Mouse (Mus musculus): Measurements from ENCODE around the gene Per1.

Gene Per1

GRCm38 (mm10) chr11:69094697-69095429 is at the start of gene Per1:
Per1 (plus strand) TSS chr11:69095217.
- peak; percentile 99 for DNase-seq (ENCODE audit: low read depth, low spot score)

DNA sequence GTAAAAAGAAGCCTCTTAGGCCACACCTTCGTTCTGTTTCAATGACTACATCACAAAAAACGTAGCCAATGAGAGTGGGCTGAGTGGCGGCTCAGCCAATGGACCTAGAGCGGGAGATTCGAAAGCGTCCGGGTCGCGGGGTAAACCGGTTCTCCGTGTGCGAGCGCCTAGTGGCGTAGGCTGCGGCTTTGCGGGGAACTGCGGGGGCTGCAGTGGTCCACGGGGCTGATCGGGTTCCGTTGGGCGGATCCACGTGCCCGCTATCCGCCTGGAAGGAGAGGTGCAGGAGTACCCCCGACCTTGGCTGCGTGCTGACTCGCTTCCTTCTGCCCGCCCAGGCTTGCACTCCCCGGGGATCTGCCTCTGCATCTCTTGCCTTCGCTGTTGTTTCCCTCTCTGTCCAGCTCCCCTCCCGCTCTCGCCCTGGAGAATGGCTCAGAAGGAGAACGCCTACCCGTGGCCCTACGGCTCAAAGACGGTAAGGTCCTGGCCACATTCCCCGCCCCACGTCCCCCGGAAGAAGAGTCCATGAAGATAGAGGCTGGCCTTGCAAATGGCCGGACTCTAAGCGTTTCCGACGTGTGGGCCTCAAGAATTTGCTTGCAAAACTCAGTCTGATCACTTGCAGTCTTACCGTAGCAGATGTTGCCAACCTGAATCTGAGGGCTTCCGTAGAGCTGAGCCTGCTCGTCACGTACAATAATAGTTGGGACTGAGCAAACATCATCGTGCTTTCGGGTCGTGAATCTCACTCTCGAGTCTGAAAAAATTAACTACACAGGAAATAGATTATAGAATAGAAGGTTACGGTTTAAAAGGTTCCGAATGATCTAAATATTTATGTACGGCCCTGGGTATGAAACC is 49.3 kb upstream of the Per1 start, which contains the start of gene Aurkb:
Gene Aurkb (plus strand): TSS at position 117 of the 864 bp plus-strand sequence.
- DNase-seq (ENCODE audit: low read depth, low spot score), result peak; percentile 93

GRCm38 (mm10) chr11:69046395-69046774 is 48.6 kb upstream of the Per1 start:
- no peak for DNase-seq (ENCODE audit: low read depth, low spot score)

DNA sequence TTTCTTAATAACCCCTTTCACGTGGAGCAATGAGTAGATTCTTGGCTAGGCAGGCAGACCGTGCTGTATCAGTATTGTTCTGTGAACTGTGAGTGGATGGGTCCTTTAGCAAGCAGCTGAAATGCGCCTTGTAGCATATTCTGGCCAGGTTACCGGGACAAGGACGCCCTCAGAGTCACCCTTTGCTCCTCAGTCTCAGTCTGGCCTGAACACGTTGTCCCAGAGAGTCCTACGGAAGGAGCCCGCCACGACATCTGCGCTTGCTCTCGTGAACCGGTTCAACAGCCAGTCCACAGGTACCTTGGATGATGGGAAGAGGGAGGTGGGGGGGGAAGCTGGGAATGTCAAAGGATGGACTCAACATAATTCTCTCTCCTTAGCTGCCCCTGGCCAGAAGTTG is 47.4 kb upstream of the Per1 start:
- DNase-seq (ENCODE audit: low read depth, low spot score), result no peak

DNA sequence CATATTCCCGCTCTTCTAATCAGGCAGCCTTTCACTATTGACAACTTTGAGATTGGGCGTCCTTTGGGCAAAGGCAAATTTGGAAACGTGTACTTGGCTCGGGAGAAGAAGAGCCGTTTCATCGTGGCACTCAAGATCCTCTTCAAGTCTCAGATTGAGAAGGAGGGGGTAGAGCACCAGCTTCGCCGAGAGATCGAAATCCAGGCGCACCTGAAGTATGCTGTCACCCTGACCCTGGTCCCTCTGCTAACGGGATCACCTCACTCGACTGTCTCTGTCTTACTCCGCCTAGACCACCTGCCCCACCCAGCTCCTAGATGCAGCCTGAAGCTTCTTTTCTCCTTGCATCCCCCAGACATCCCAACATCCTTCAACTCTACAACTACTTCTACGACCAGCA is 46.9 kb upstream of the Per1 start:
- DNase-seq (ENCODE audit: low read depth, low spot score), result no peak

- DNase-seq (ENCODE audit: low read depth, low spot score), result no peak
These were observed 44.3 kb upstream of the Per1 start for GRCm38 (mm10) chr11:69050748-69051147.

DNA sequence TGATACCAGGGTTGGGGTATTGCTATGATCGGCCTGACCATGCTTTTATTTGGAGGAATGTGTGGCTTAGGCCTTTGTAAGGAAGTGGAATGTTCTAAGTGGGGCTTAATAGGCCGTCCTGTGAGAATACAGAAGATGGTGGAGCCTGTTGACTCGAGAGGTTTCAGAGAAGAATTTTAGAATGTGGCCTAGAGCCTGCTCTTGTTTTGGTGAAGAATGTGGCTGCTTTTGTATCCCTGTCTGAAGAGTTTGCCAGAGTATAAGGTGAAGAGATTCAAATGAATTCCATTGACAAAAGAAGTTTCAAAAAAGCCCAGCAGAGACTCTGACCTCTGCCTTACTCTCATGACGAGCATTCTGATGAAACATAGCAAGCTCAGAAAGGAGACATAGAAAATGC is 43.2 kb upstream of the Per1 start:
- no peak for DNase-seq (ENCODE audit: low read depth, low spot score)

DNA sequence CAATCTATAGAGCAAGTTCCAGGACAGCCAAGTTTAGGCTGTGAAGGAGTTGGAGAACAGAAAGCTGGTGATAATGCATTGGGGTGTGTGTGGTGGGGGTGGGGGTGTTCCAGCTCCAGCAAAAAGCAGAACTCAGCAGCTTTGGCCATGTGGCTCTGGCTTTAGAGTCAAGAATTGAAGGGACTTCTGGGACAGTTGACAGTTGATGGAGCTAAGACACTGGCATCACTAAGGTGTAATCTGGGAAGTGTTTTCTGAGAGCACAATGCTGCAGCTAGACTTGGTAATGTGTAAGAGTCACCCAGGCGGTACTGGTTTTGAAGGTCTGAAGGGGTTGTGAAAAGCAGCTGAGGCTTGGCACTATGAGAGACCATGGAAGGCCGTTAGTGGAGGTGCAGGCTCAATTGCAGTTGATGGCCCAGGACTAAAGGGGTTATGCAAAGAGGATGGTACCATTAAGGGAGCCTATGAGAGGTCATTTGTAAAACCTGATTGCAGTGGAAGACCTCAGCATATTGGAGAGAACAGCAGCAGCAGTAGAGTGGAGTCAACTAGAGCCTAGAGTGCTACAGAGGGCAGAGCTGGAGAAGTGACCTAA is 42.1 kb upstream of the Per1 start:
- DNase-seq (ENCODE audit: low read depth, low spot score), result no peak

- peak; percentile 43 for DNase-seq (ENCODE audit: low read depth, low spot score)
These were observed 41.2 kb upstream of the Per1 start for GRCm38 (mm10) chr11:69053848-69054247.

GRCm38 (mm10) chr11:69058265-69058664 is 36.8 kb upstream of the Per1 start:
- no peak for DNase-seq (ENCODE audit: low read depth, low spot score)

GRCm38 (mm10) chr11:69058729-69059356 is 36.2 kb upstream of the Per1 start:
- DNase-seq (ENCODE audit: low read depth, low spot score), result peak; percentile 47

DNA sequence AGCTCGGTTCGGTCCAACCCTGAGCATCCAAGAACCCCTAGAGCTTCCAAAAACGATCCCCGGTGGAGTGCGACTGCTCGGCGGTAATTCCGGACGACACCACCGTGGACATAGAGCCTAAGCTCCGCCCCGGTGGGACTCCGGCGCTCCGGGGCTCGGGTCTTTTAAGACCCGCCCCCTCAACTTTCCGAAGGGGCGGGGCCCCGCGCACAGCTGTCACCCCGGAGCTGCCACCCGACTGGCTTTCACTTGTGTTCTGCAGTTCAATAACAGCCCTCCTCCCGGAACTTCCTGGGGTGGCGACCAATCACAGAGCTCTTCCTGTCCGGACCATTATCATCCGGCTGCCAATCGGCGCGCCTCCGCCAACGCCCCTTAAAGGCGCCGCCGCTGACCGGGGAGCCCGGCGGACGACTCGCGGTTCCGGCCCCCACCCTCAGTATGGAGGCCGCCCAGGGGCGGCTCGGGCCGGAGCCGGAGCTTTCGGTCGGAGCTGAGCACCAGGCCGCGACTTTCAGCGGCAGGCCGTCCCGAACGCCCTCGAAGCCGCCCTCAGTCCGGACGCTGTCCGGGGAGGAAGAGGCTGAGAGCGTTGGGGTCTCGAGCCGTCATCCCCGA is 35.6 kb upstream of the Per1 start, which contains the start of gene Borcs6:
Gene Borcs6 (plus strand): TSS at position 361 of the 618 bp plus-strand sequence.
- peak; percentile 96 for DNase-seq (ENCODE audit: low read depth, low spot score)

GRCm38 (mm10) chr11:69059975-69060411 is 35.0 kb upstream of the Per1 start:
- DNase-seq (ENCODE audit: low read depth, low spot score), result peak; percentile 69

DNA sequence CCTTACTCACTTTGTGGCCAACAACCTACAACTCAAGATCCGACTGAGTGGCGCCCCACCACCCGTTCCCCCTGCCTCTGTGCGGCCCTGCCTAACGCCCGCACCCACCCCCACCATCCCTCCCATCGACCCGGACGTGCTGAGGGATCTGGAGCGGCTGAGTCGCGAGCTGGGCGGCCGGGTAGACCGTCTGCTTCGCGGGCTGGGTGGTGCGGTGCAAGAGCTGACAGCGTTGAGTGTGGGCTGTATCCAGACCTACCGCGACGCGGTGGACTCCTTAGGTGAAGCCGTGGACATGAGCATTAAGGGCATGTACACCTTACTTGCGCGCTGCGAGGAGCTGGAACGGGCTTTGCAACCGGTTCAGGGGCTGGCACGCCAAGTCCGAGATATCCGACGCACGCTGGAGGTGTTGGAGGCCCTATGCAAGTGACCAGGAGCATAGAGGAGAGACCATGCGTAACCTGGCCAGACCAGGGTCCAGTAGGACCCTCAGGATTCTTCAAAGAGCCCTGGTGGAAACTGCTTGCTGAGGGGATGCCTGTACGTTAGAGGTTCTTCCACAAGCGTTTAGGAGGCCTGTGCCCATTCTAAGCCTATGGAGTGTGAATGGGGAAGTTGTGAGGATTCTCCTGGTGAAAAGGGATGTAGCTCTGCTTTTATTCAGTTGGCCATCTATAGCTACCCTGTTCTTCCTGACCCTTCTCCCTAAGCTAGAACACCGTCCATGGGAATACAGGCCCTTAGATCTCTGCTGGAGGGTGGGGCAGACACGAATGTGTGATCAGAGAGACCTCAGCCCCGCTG is 34.4 kb upstream of the Per1 start:
- peak; percentile 54 for DNase-seq (ENCODE audit: low read depth, low spot score)

- DNase-seq (ENCODE audit: low read depth, low spot score), result peak; percentile 20
These were observed 33.6 kb upstream of the Per1 start for GRCm38 (mm10) chr11:69061255-69061912.

GRCm38 (mm10) chr11:69062194-69062760 is 32.7 kb upstream of the Per1 start:
- DNase-seq (ENCODE audit: low read depth, low spot score), result peak; percentile 85

- DNase-seq (ENCODE audit: low read depth, low spot score), result peak; percentile 95
These were observed 32.2 kb upstream of the Per1 start for GRCm38 (mm10) chr11:69062761-69063224.

DNA sequence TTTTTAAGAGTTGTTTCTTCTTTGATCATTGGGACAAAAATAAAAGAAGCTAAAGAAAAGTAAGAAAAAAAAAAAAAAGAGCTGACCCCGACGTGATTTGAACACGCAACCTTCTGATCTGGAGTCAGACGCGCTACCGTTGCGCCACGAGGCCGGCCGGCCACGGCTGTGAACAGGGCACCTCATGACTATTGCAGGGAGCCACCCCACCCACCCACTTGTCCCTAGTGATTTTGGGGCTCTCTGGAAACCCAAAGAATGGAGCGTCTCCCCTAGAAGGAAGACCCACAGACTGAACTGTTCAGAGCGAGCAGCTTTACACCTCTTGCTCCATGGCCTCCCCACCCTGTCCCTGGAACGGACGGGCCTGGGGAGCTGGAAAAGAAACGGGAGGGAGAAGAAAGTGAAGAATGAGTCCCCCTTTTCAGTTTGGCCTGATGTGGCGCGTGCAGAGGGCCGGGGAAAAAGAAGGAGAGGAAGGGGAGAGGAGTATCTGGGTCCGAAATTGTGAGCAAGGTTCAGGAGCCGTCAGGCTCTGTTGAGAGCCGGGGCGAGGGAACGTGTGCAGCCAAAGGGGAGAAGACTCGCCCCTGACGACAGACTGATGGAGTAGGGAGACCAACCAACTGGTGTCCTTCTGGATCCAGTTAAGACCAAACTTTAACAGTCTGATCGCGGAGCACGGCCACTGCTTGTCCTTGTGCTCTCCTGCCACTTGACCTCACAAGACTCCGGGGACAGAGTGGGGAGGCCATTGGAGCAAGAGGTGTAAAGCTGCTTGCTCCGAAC is 31.4 kb upstream of the Per1 start:
- DNase-seq (ENCODE audit: low read depth, low spot score), result peak; percentile 92

Data from CD4-positive, CD25-positive, alpha-beta regulatory T cell, adult 2 months (primary cell).